Mouse (Mus musculus): Measurements from ENCODE around the gene Sec23b. TPM values are rescaled to one million over a fixed set of nuclear protein-coding genes. Genes with fewer than 3 reads are reported as not detected.
A peak's percentile ranks its signal among the peaks of the same experiment; 100 is the strongest.

Gene Sec23b
- total and polyA plus RNA-seq, 2 experiments from 2014 or later = 56.7 to 64.3 TPM

- no peak overlapping the region for H3K27ac ChIP-seq (ENCODE audit: low read depth, low read length)
- ATAC-seq = no peak
- H3K4me3 ChIP-seq (ENCODE audit: low read depth, low read length) = no peak overlapping the region
- no peak overlapping the region for H3K9ac ChIP-seq
- 0 out of 2 replicates have a peak, but pooled peaks cover 5% of the 10 kb centered on the region for H3K9me3 ChIP-seq (ENCODE audit: low read length)
- no peaks in the 10 kb centered on the region for H3K27me3 ChIP-seq (ENCODE audit: insufficient read depth, low read length)
- TF ChIP-seq CTCF (IDR thresholded peaks at IDR 0.05; ENCODE audit: low read depth) = no peak
- H3K36me3 ChIP-seq (ENCODE audit: insufficient read depth) = no peaks in the 10 kb centered on the region
- DNase-seq = no peak
- WGBS = 71% methylated on average over 5 of the region's 5 CpGs
- H3K4me1 ChIP-seq (ENCODE audit: insufficient read depth) = no peaks in the 10 kb centered on the region
- H3K4me2 ChIP-seq (ENCODE audit: low read depth) = no peak overlapping the region
Observed at GRCm38 (mm10) chr2:144634231-144634630, 78.2 kb downstream of the Sec23b start.

DNA sequence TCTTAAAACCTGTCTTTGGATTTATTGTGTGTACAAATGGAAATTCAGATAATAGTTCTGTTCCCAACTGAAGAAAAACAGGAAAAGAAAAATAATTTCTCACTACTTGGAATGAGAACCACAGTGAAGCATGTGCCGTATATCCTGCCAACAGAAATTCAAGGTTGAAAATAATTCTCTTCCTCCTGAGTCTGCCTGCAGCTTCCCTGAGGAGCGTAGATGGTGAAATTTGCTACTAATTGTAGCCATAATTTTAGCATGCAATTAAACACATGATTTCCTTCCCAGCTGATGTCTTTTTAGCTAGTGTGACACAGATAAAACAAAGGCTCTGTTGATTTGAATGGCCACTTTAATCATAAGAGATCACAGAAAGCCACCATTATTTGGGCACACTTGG is 78.7 kb downstream of the Sec23b start:
- Histone ChIP-seq H3K36me3 (ENCODE audit: insufficient read depth) (no peaks in the 10 kb centered on the region), H3K4me2 (ENCODE audit: low read depth) (no peak overlapping the region), H3K27ac (ENCODE audit: low read depth, low read length) (0 out of 2 replicates have a peak overlapping the region, but pooled peaks have one; percentile 9), H3K27me3 (ENCODE audit: insufficient read depth, low read length) (no peaks in the 10 kb centered on the region), H3K4me3 (ENCODE audit: low read depth, low read length) (no peak overlapping the region), H3K4me1 (ENCODE audit: insufficient read depth) (no peaks in the 10 kb centered on the region), H3K9me3 (ENCODE audit: low read length) (0 out of 2 replicates have a peak, but pooled peaks cover 5% of the 10 kb centered on the region), H3K9ac (no peak overlapping the region)
- DNase-seq (peak; percentile 18), ATAC-seq (peak; percentile 12; the same call in 1 of the 2 replicates)
- TF ChIP-seq CTCF (IDR thresholded peaks at IDR 0.05; ENCODE audit: low read depth) = no peak
- WGBS = 39% methylated on average over 2 of the region's 2 CpGs

DNA sequence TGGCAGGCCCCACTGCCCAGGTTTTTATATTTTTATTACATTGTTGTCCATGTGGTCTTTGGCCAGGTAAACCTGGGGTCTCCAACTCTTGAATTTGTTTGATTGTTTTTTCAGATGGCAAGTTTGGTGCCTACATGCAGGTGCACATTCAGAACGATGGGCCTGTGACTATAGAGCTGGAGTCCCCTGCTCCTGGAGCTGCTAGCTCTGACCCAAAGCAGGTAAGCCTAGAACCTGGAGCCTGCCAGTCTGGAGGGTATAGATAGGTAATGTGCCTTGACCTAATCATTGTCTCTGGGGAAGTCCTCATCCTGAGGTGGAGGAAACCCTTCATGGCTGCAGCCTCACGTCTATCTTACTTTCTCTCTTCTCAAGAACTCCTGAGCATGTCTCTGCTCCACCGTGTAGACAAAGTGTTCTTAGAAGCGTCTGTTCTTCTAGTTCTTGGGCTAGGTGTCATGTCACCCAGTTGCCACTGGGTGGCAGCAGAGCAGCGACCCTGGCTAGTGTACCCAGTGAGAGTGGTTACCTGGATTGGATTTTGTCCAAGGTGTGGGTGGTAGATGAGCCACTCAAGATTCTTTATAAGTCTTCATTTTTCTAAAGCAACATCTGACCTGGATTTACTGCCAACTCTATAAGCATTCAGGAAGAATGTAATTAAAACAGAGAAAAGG is 79.8 kb downstream of the Sec23b start:
- ATAC-seq = peak; percentile 58; the same call in 1 of the 2 replicates
- H3K4me1 ChIP-seq (ENCODE audit: insufficient read depth) = no peaks in the 10 kb centered on the region

GRCm38 (mm10) chr2:144637204-144637603 is 81.2 kb downstream of the Sec23b start:
- no peak for ATAC-seq
- WGBS = 86% methylated on average over 4 of the region's 4 CpGs
- H3K27me3 ChIP-seq (ENCODE audit: insufficient read depth, low read length) = no peaks in the 10 kb centered on the region
- H3K36me3 ChIP-seq (ENCODE audit: insufficient read depth) = no peaks in the 10 kb centered on the region
- TF ChIP-seq CTCF (IDR thresholded peaks at IDR 0.05; ENCODE audit: low read depth) = no peak
- no peak overlapping the region for H3K4me3 ChIP-seq (ENCODE audit: low read depth, low read length)
- no peaks in the 10 kb centered on the region for H3K4me1 ChIP-seq (ENCODE audit: insufficient read depth)
- H3K9me3 ChIP-seq (ENCODE audit: low read length) = 0 out of 2 replicates have a peak, but pooled peaks cover 4% of the 10 kb centered on the region
- DNase-seq = no peak
- H3K27ac ChIP-seq (ENCODE audit: low read depth, low read length) = no peak overlapping the region
- no peak overlapping the region for H3K9ac ChIP-seq
- no peak overlapping the region for H3K4me2 ChIP-seq (ENCODE audit: low read depth)

More for the DNA sequence above, 79.8 kb downstream of the Sec23b start:
- H3K27me3 ChIP-seq (ENCODE audit: insufficient read depth, low read length) = no peaks in the 10 kb centered on the region
- 16% methylated on average over 5 of the region's 5 CpGs for WGBS
- TF ChIP-seq CTCF (IDR thresholded peaks at IDR 0.05; ENCODE audit: low read depth) = peak; percentile 95
- H3K27ac ChIP-seq (ENCODE audit: low read depth, low read length) = no peak overlapping the region
- 0 out of 2 replicates have a peak, but pooled peaks cover 5% of the 10 kb centered on the region for H3K9me3 ChIP-seq (ENCODE audit: low read length)
- H3K9ac ChIP-seq = no peak overlapping the region
- H3K36me3 ChIP-seq (ENCODE audit: insufficient read depth) = no peaks in the 10 kb centered on the region
- H3K4me2 ChIP-seq (ENCODE audit: low read depth) = no peak overlapping the region
- DNase-seq = peak; percentile 86
- H3K4me3 ChIP-seq (ENCODE audit: low read depth, low read length) = no peak overlapping the region

GRCm38 (mm10) chr2:144637671-144638395 is 81.8 kb downstream of the Sec23b start:
- H3K4me3 ChIP-seq (ENCODE audit: low read depth, low read length) = no peak overlapping the region
- H3K27me3 ChIP-seq (ENCODE audit: insufficient read depth, low read length) = no peaks in the 10 kb centered on the region
- no peak overlapping the region for H3K27ac ChIP-seq (ENCODE audit: low read depth, low read length)
- H3K9ac ChIP-seq = no peak overlapping the region
- no peaks in the 10 kb centered on the region for H3K9me3 ChIP-seq (ENCODE audit: low read length)
- H3K4me2 ChIP-seq (ENCODE audit: low read depth) = no peak overlapping the region
- 66% methylated on average over 11 of the region's 12 CpGs for WGBS
- no peak for TF ChIP-seq CTCF (IDR thresholded peaks at IDR 0.05; ENCODE audit: low read depth)
- DNase-seq (no peak), ATAC-seq (no peak)
- H3K36me3 ChIP-seq (ENCODE audit: insufficient read depth) = no peaks in the 10 kb centered on the region
- no peaks in the 10 kb centered on the region for H3K4me1 ChIP-seq (ENCODE audit: insufficient read depth)

DNA sequence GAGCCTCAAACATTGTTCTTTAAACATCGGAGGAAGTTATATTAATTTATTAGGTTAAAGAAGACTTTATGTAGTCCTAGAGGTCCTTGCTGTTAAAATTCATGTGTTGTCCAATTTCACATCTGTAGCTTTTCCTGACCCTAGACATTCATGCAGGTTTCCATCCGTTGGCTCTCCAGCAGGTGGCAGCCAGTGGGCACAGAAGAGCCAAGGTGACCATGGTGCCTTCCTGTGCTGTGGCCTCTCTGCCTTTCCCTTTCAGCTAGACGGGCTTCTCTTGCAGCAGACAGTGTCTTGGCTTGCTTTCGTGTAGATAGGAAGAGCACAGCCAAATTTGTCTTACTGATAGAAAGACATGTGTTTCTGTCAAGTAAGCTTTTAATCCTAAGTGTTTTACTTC is 82.7 kb downstream of the Sec23b start:
- Histone ChIP-seq H3K4me2 (ENCODE audit: low read depth) (no peak overlapping the region), H3K4me3 (ENCODE audit: low read depth, low read length) (no peak overlapping the region), H3K36me3 (ENCODE audit: insufficient read depth) (no peaks in the 10 kb centered on the region), H3K27ac (ENCODE audit: low read depth, low read length) (no peak overlapping the region), H3K4me1 (ENCODE audit: insufficient read depth) (no peaks in the 10 kb centered on the region), H3K9me3 (ENCODE audit: low read length) (no peaks in the 10 kb centered on the region), H3K27me3 (ENCODE audit: insufficient read depth, low read length) (no peaks in the 10 kb centered on the region), H3K9ac (no peak overlapping the region)
- TF ChIP-seq CTCF (IDR thresholded peaks at IDR 0.05; ENCODE audit: low read depth) = peak; percentile 68
- peak; percentile 52 for DNase-seq
- ATAC-seq = peak; percentile 50
- 45% methylated on average over 4 of the region's 4 CpGs for WGBS

DNA sequence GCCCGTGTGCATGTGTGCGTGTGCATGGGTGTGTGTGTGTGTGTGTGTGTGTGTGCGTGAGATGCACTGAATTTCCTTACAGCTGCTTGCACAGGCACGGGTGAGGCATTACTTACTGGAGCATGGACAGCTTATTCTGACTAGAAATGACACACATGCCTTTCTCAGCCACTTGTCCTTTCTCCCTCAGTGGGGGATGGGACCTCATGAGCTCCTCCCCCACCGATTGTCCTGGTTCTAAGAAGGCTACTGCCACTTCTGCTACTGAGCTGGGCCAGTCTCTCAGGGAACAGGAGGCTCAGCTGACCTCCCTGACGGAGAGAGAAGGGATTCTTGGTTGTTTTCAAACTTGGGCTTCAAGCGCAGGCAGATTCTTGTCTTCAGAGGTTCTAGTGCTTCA is 84.1 kb downstream of the Sec23b start:
- Histone ChIP-seq H3K4me1 (ENCODE audit: insufficient read depth) (no peaks in the 10 kb centered on the region), H3K27ac (ENCODE audit: low read depth, low read length) (no peak overlapping the region), H3K9ac (no peak overlapping the region), H3K9me3 (ENCODE audit: low read length) (no peaks in the 10 kb centered on the region), H3K36me3 (ENCODE audit: insufficient read depth) (no peaks in the 10 kb centered on the region), H3K27me3 (ENCODE audit: insufficient read depth, low read length) (no peaks in the 10 kb centered on the region), H3K4me3 (ENCODE audit: low read depth, low read length) (no peak overlapping the region), H3K4me2 (ENCODE audit: low read depth) (no peak overlapping the region)
- WGBS = 70% methylated on average over 7 of the region's 7 CpGs
- no peak for TF ChIP-seq CTCF (IDR thresholded peaks at IDR 0.05; ENCODE audit: low read depth)
- DNase-seq (no peak), ATAC-seq (no peak)

Small RNA genes lying within 50 kb of the gene (microRNA-seq; reads per million reads assigned to microRNA genes)
- gene Gm24823 = 0 reads per million in 2 experiments

Other genes with a start within 250 kb of the Sec23b start
- 0.23 TPM in 1 of 2 replicates, not detected in the other for gene Ovol2, start 224.1 kb upstream of the Sec23b start, total RNA-seq (2014; rRNA removed)
- 0.18 and 0.23 TPM in 2 replicates for gene Ovol2, start 224.1 kb upstream of the Sec23b start, polyA plus RNA-seq (2015; fragmentation: Nextera tagmentation; extraction: Ambion mirVana)
- 17.0 and 28.6 TPM in 2 replicates for gene Kat14, start 187.2 kb upstream of the Sec23b start, total RNA-seq (2014; rRNA removed)
- gene Kat14, start 187.2 kb upstream of the Sec23b start, polyA plus RNA-seq (2015; fragmentation: Nextera tagmentation; extraction: Ambion mirVana) = 15.4 and 20.4 TPM in 2 replicates
- gene Pet117, start 187.2 kb upstream of the Sec23b start, total RNA-seq (2014; rRNA removed) = not detected in 2 replicates
- 0.84 and 2.3 TPM in 2 replicates for gene Pet117, start 187.2 kb upstream of the Sec23b start, polyA plus RNA-seq (2015; fragmentation: Nextera tagmentation; extraction: Ambion mirVana)
- gene Dzank1, start 28.8 kb upstream of the Sec23b start, total RNA-seq (2014; rRNA removed) = 11.5 and 15.0 TPM in 2 replicates
- 6.6 and 9.2 TPM in 2 replicates for gene Dzank1, start 28.8 kb upstream of the Sec23b start, polyA plus RNA-seq (2015; fragmentation: Nextera tagmentation; extraction: Ambion mirVana)
- 30.2 and 39.0 TPM in 2 replicates for gene Polr3f, start 28.5 kb upstream of the Sec23b start, total RNA-seq (2014; rRNA removed)
- gene Polr3f, start 28.5 kb upstream of the Sec23b start, polyA plus RNA-seq (2015; fragmentation: Nextera tagmentation; extraction: Ambion mirVana) = 15.4 and 20.2 TPM in 2 replicates
- gene Rbbp9, start 5.4 kb upstream of the Sec23b start, total RNA-seq (2014; rRNA removed) = 20.7 and 21.6 TPM in 2 replicates
- gene Rbbp9, start 5.4 kb upstream of the Sec23b start, polyA plus RNA-seq (2015; fragmentation: Nextera tagmentation; extraction: Ambion mirVana) = 30.3 and 38.0 TPM in 2 replicates
- 22.7 and 60.6 TPM in 2 replicates for gene Smim26, start 37.8 kb downstream of the Sec23b start, total RNA-seq (2014; rRNA removed)
- gene Smim26, start 37.8 kb downstream of the Sec23b start, polyA plus RNA-seq (2015; fragmentation: Nextera tagmentation; extraction: Ambion mirVana) = 71.3 and 86.1 TPM in 2 replicates
- 87.4 and 98.2 TPM in 2 replicates for gene Dtd1, start 43.7 kb downstream of the Sec23b start, total RNA-seq (2014; rRNA removed)
- 136 and 161 TPM in 2 replicates for gene Dtd1, start 43.7 kb downstream of the Sec23b start, polyA plus RNA-seq (2015; fragmentation: Nextera tagmentation; extraction: Ambion mirVana)